Mouse (Mus musculus) intestine, embryonic 14.5 days (tissue): Measurements from ENCODE around the gene Hexim2. TPM values are rescaled to one million over a fixed set of nuclear protein-coding genes. Genes with fewer than 3 reads are reported as not detected.

Experiments
- ATAC-seq: fragments of 200-750 bp; cut with Nextera tagmentation; replicated peaks from 2 replicates; pipeline ENCODE4 v1.8.0; 2017; ENCODE audit warnings: low read depth, moderate number of reproducible peaks, moderate TSS enrichment, moderate library complexity; ENCODE audit not compliant: low FRiP score, low TSS enrichment
- DNase-seq: peaks from one replicate; pipeline ENCODE4 v3.0.0-alpha.2; 2018; ENCODE audit warnings: low spot score
- H3K27ac ChIP-seq: fragments of 300-500 bp; sonication (generic); 2 replicates; pipeline ENCODE4 v1.5.1; 2014; ENCODE audit warnings: low read depth, mild to moderate bottlenecking, control low read depth
- H3K27me3 ChIP-seq: fragments of 300-500 bp; sonication (generic); replicated peaks from 2 replicates; pipeline ENCODE4 v1.6.1; 2014; ENCODE audit warnings: low read length, control low read depth; ENCODE audit not compliant: control insufficient read depth, insufficient read depth
- H3K36me3 ChIP-seq: fragments of 300-500 bp; sonication (generic); 2 replicates; pipeline ENCODE4 v1.6.1; 2014; ENCODE audit warnings: low read length, control low read depth; ENCODE audit not compliant: control insufficient read depth, insufficient read depth
- H3K4me1 ChIP-seq: fragments of 300-500 bp; sonication (generic); replicated peaks from 2 replicates; pipeline ENCODE4 v1.6.1; 2014; ENCODE audit warnings: low read length, control low read depth, mixed read lengths; ENCODE audit not compliant: control insufficient read depth, insufficient read depth
- H3K4me2 ChIP-seq: fragments of 300-500 bp; sonication (generic); 2 replicates; pipeline ENCODE4 v1.6.1; 2014; ENCODE audit warnings: low read length
- H3K4me3 ChIP-seq: fragments of 300-500 bp; sonication (generic); 2 replicates; pipeline ENCODE4 v1.5.1; 2014; ENCODE audit warnings: low read depth, low read length, control low read depth, mixed read lengths
- H3K9ac ChIP-seq: fragments of 300-500 bp; sonication (generic); 2 replicates; pipeline ENCODE4 v1.6.1; 2014; ENCODE audit warnings: mild to moderate bottlenecking, low read length
- H3K9me3 ChIP-seq: fragments of 300-500 bp; sonication (generic); 2 replicates; pipeline ENCODE4 v1.6.1; 2016; ENCODE audit warnings: low read length, control low read depth; ENCODE audit not compliant: control insufficient read depth
- WGBS: fragments of 180-500 bp; shearing (Covaris S2); extraction: QIAGEN DNeasy Blood & Tissue Kit; methylation state at CpG from one replicate; pipeline ENCODE4 v1.1.7; 2014; 5-methylcytosine and 5-hydroxymethylcytosine counted together
- polyA plus RNA-seq: library from polyadenylated mRNA; unstranded; fragments of >200 nt; fragmentation: Nextera tagmentation; extraction: Ambion mirVana; gene quantifications from 2 replicates; pipeline ENCODE4 v1.2.1, GENCODE M21; 2014

Hexim2 gene
- polyA plus RNA-seq, 1 experiment from 2014 or later, result 6.9 TPM

- Histone ChIP-seq H3K27ac (no peak overlapping the region), H3K9ac (no peak overlapping the region), H3K9me3 (no peaks in the 10 kb centered on the region), H3K4me1 (no peaks in the 10 kb centered on the region; the same call in 1 of the 2 replicates), H3K4me3 (peak overlapping the region; percentile 49; the same call in 1 of the 2 replicates), H3K4me2 (peak overlapping the region; percentile 95), H3K27me3 (peaks cover 41% of the 10 kb centered on the region), H3K36me3 (no peaks in the 10 kb centered on the region)
- ATAC-seq (no peak), DNase-seq (no peak)
- 41% methylated on average over 9 of the region's 9 CpGs for WGBS
Observed at GRCm38 (mm10) chr11:103171703-103172391, 39.6 kb downstream of the Hexim2 start.

GRCm38 (mm10) chr11:103172392-103173040 lies 40.3 kb downstream of the Hexim2 start:
- no peak for DNase-seq
- WGBS, result 66% methylated on average over 6 of the region's 6 CpGs
- H3K4me1 ChIP-seq, result no peaks in the 10 kb centered on the region; the same call in 1 of the 2 replicates
- no peak overlapping the region for H3K27ac ChIP-seq
- H3K4me2 ChIP-seq, result no peak overlapping the region
- no peak for ATAC-seq
- H3K36me3 ChIP-seq, result no peaks in the 10 kb centered on the region
- H3K9me3 ChIP-seq, result no peaks in the 10 kb centered on the region
- no peak overlapping the region for H3K4me3 ChIP-seq
- no peak overlapping the region for H3K9ac ChIP-seq
- H3K27me3 ChIP-seq, result peaks cover 41% of the 10 kb centered on the region

GRCm38 (mm10) chr11:103173041-103173770 lies 41.0 kb downstream of the Hexim2 start:
- Histone ChIP-seq H3K4me2 (no peak overlapping the region), H3K9me3 (no peaks in the 10 kb centered on the region), H3K36me3 (no peaks in the 10 kb centered on the region), H3K9ac (no peak overlapping the region), H3K27me3 (peaks cover 41% of the 10 kb centered on the region), H3K4me1 (no peaks in the 10 kb centered on the region; the same call in 1 of the 2 replicates), H3K27ac (no peak overlapping the region), H3K4me3 (no peak overlapping the region)
- 72% methylated on average over 7 of the region's 7 CpGs for WGBS
- DNase-seq (no peak), ATAC-seq (no peak)

- Histone ChIP-seq H3K4me3 (no peak overlapping the region), H3K9ac (no peak overlapping the region), H3K27ac (no peak overlapping the region), H3K27me3 (peaks cover 41% of the 10 kb centered on the region), H3K4me1 (no peaks in the 10 kb centered on the region; the same call in 1 of the 2 replicates), H3K36me3 (no peaks in the 10 kb centered on the region), H3K4me2 (no peak overlapping the region), H3K9me3 (no peaks in the 10 kb centered on the region)
- 83% methylated on average over 11 of the region's 11 CpGs for WGBS
- no peak for ATAC-seq
- no peak for DNase-seq
Observed at GRCm38 (mm10) chr11:103173771-103174344, 41.6 kb downstream of the Hexim2 start.

GRCm38 (mm10) chr11:103174411-103174832 lies 42.2 kb downstream of the Hexim2 start:
- H3K27me3 ChIP-seq, result peaks cover 37% of the 10 kb centered on the region

GRCm38 (mm10) chr11:103174891-103175391 lies 42.7 kb downstream of the Hexim2 start:
- ATAC-seq, result no peak
- Histone ChIP-seq H3K27ac (no peak overlapping the region), H3K9ac (no peak overlapping the region), H3K27me3 (peaks cover 32% of the 10 kb centered on the region), H3K36me3 (no peaks in the 10 kb centered on the region), H3K4me1 (no peaks in the 10 kb centered on the region; the same call in 1 of the 2 replicates), H3K4me2 (no peak overlapping the region), H3K4me3 (no peak overlapping the region), H3K9me3 (no peaks in the 10 kb centered on the region)
- WGBS, result 55% methylated on average over 8 of the region's 8 CpGs
- DNase-seq, result no peak

More at GRCm38 (mm10) chr11:103174411-103174832, 42.2 kb downstream of the Hexim2 start:
- ATAC-seq, result no peak
- H3K4me2 ChIP-seq, result no peak overlapping the region
- no peaks in the 10 kb centered on the region; the same call in 1 of the 2 replicates for H3K4me1 ChIP-seq
- DNase-seq, result no peak
- H3K9me3 ChIP-seq, result no peaks in the 10 kb centered on the region
- no peak overlapping the region for H3K4me3 ChIP-seq
- no peak overlapping the region for H3K9ac ChIP-seq
- no peak overlapping the region for H3K27ac ChIP-seq
- 81% methylated on average over 5 of the region's 5 CpGs for WGBS
- no peaks in the 10 kb centered on the region for H3K36me3 ChIP-seq

- 76% methylated on average over 14 of the region's 14 CpGs for WGBS
- no peak overlapping the region for H3K27ac ChIP-seq
- H3K9ac ChIP-seq, result no peak overlapping the region
- no peak for DNase-seq
- H3K27me3 ChIP-seq, result peaks cover 23% of the 10 kb centered on the region
- H3K36me3 ChIP-seq, result no peaks in the 10 kb centered on the region
- no peak for ATAC-seq
- no peak overlapping the region for H3K4me3 ChIP-seq
- no peak overlapping the region for H3K4me2 ChIP-seq
- no peaks in the 10 kb centered on the region for H3K4me1 ChIP-seq
- no peaks in the 10 kb centered on the region for H3K9me3 ChIP-seq
Observed at GRCm38 (mm10) chr11:103175688-103176442, 43.6 kb downstream of the Hexim2 start.

- Histone ChIP-seq H3K36me3 (no peaks in the 10 kb centered on the region), H3K9ac (no peak overlapping the region), H3K9me3 (no peaks in the 10 kb centered on the region), H3K4me2 (no peak overlapping the region), H3K4me3 (no peak overlapping the region), H3K27ac (no peak overlapping the region), H3K4me1 (no peaks in the 10 kb centered on the region), H3K27me3 (peaks cover 16% of the 10 kb centered on the region)
- ATAC-seq (no peak), DNase-seq (no peak)
- 94% methylated on average over 1 of the region's 1 CpGs for WGBS
Observed at GRCm38 (mm10) chr11:103176510-103176909, 44.3 kb downstream of the Hexim2 start.
